Mouse (Mus musculus) embryonic facial prominence, embryonic 14.5 days (tissue): ENCODE measurements around the gene Dmpk. TPM values are rescaled to one million over a fixed set of nuclear protein-coding genes. Genes with fewer than 3 reads are reported as not detected.
A peak's percentile ranks its signal among the peaks of the same experiment; 100 is the strongest.

Experiments used
- ATAC-seq: fragments of 200-750 bp; cut with Nextera tagmentation; 2 replicates; pipeline ENCODE4 v1.8.0; 2017; ENCODE audit warnings: low read depth, moderate number of reproducible peaks, moderate TSS enrichment
- DNase-seq: peaks from one replicate; pipeline ENCODE4 v3.0.0-alpha.2; 2015; ENCODE audit warnings: low spot score
- H3K27ac ChIP-seq: fragments of 300-500 bp; sonication (generic); replicated peaks from 2 replicates; pipeline ENCODE4 v1.5.1; 2014; ENCODE audit warnings: low read depth, mild to moderate bottlenecking, low read length, moderate library complexity
- H3K27me3 ChIP-seq: fragments of 300-500 bp; sonication (generic); replicated peaks from 2 replicates; pipeline ENCODE4 v1.6.1; 2014; ENCODE audit warnings: low read length; ENCODE audit not compliant: control insufficient read depth, insufficient read depth
- H3K36me3 ChIP-seq: fragments of 300-500 bp; sonication (generic); 2 replicates; pipeline ENCODE4 v1.6.1; 2014; ENCODE audit warnings: low read length, mixed read lengths; ENCODE audit not compliant: control insufficient read depth, insufficient read depth
- H3K4me1 ChIP-seq: fragments of 300-500 bp; sonication (generic); 2 replicates; pipeline ENCODE4 v1.6.1; 2014; ENCODE audit warnings: antibody characterized with exemption, low read length; ENCODE audit not compliant: control insufficient read depth, insufficient read depth
- H3K4me2 ChIP-seq: fragments of 300-500 bp; sonication (generic); 2 replicates; pipeline ENCODE4 v1.6.1; 2014; ENCODE audit warnings: low read depth, mild to moderate bottlenecking, low read length, moderate library complexity, mixed read lengths
- H3K4me3 ChIP-seq: fragments of 300-500 bp; sonication (generic); 2 replicates; pipeline ENCODE4 v1.5.1; 2014; ENCODE audit warnings: low read depth, mild to moderate bottlenecking, low read length
- H3K9ac ChIP-seq: fragments of 300-500 bp; sonication (generic); 2 replicates; pipeline ENCODE4 v1.6.1; 2014; ENCODE audit warnings: low read depth, mild to moderate bottlenecking, low read length, moderate library complexity, mixed read lengths
- H3K9me3 ChIP-seq: fragments of 300-500 bp; sonication (generic); 2 replicates; pipeline ENCODE4 v1.6.1; 2016; ENCODE audit warnings: low read length; ENCODE audit not compliant: control insufficient read depth
- WGBS: fragments of 180-500 bp; shearing (Covaris S2); extraction: QIAGEN DNeasy Blood & Tissue Kit; methylation state at CpG from one replicate; pipeline ENCODE4 v1.1.7; 2014; 5-methylcytosine and 5-hydroxymethylcytosine counted together
- polyA plus RNA-seq: library from polyadenylated mRNA; unstranded; fragments of >200 nt; fragmentation: Nextera tagmentation; extraction: Ambion mirVana; gene quantifications from 2 replicates; pipeline ENCODE4 v1.2.1, GENCODE M21; 2014

Gene Dmpk
- polyA plus RNA-seq, 1 experiment from 2014 or later: 58.2 TPM

DNA sequence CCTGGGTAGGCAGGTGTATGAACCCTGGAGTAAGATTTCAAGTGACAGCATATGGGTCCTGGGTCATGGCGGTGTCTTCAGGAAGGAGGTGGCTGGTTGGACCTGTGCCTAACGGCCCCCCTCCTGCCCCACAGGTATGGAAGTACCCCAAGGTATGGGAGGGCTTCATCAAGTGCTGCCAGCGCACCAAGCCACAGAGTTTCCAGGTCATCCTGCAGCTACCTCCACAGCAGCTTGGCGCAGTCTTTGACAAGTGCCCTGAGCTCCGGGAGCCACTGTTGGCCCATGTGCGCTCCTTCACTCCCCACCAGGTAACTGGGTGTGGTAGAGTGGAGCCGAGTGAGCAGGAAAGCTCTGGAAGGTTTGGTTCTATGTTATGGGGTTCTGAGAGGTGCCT lies 30.5 kb upstream of the Dmpk start:
- no peak for DNase-seq
- 91% methylated on average over 7 of the region's 7 CpGs for WGBS
- H3K9me3 ChIP-seq: no peaks in the 10 kb centered on the region
- no peak overlapping the region for H3K27ac ChIP-seq
- H3K4me3 ChIP-seq: no peak overlapping the region
- no peak for ATAC-seq
- H3K27me3 ChIP-seq: no peaks in the 10 kb centered on the region
- no peak overlapping the region for H3K9ac ChIP-seq
- H3K4me2 ChIP-seq: no peak overlapping the region
- H3K36me3 ChIP-seq: peaks cover 59% of the 10 kb centered on the region
- no peaks in the 10 kb centered on the region for H3K4me1 ChIP-seq

DNA sequence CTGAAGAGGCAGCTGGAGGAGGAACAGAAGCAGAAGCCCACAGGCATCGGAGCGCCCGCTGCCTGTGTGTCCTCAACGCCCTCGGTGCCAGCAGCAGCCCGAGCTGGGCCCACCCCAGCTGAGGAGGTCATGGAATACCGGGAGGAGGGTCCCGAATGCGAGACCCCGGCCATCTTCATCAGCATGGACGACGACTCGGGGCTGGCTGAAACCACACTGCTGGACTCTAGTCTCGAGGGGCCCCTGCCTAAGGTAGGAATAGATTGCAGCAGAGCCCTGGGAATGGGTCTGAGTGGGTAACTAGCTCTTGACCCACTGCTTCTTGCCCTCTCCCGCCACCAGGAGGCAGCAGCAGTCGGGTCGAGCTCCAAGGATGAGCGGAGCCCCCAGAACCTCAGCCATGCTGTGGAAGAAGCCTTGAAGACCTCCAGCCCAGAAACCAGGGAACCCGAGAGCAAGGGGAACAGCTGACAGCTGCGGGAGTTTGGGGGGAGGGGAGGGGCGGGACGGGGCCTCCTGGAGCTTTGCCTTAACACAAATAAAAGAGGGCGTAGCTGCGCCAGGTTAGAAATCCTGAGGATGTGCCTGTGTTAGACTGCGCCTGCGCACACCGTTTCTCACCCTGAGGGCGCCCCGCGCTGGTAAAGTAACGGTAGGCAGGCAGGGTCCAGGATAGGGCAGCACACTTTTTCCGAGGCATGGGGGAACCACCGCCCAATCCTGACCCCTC lies 29.4 kb upstream of the Dmpk start, which contains the start of gene Rsph6a:
Gene Rsph6a, plus strand, starts transcription at position 644 of the 730 bp plus-strand sequence.
- Histone ChIP-seq H3K9ac (peak within 1 kb of the TSS; percentile 34; the same call in 1 of the 2 replicates), H3K27me3 (no peaks in the 10 kb centered on the region), H3K27ac (no peak within 1 kb of the TSS; the same call in 1 of the 2 replicates), H3K4me2 (peak within 1 kb of the TSS; percentile 40), H3K4me1 (no peaks in the 10 kb centered on the region), H3K9me3 (no peaks in the 10 kb centered on the region), H3K4me3 (no peak within 1 kb of the TSS), H3K36me3 (peaks cover 48% of the 10 kb centered on the region)
- DNase-seq (peak; percentile 70), ATAC-seq (peak; percentile 73)
- WGBS: 27% methylated on average over 24 of the region's 33 CpGs

DNA sequence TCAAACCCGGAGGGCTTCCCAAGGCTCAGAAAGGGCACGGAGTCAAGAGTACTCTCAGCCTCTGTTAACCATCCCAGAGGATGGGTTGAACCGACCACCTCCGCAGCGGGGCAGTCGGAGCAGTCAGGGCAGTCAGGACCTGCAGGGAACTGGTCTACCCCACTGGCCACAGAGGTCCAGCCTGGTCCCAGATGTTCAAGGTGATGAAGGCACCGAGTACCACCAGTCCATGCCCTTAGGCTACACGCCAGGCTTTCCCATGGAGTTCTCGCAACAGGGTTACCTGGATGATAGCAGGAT lies 28.9 kb upstream of the Dmpk start:
- Histone ChIP-seq H3K27me3 (no peaks in the 10 kb centered on the region), H3K9ac (0 out of 2 replicates have a peak overlapping the region, but pooled peaks have one; percentile 34), H3K4me2 (peak overlapping the region; percentile 40), H3K4me1 (no peaks in the 10 kb centered on the region), H3K36me3 (peaks cover 43% of the 10 kb centered on the region), H3K9me3 (no peaks in the 10 kb centered on the region), H3K4me3 (no peak overlapping the region), H3K27ac (no peak overlapping the region)
- WGBS: 73% methylated on average over 6 of the region's 9 CpGs
- DNase-seq (no peak), ATAC-seq (peak; percentile 15)

DNA sequence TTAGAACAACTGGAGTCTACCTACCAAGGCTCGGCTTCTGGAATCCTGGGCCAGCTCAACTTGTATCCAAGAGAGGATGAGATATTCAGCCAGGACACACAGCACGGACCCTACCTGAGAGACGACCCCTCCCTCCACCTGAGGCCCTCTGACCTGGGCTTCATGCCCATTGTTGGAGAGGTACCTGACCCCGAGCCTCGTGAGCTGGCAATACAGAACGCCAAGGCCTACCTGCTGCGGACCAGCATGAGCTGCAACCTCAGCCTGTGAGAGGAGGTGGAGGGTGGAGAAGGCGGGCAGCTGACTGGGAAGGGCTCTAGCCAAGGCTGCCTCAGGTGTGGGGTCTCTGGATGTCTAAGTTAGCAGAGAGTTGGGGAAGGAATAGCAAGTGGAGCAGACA lies 28.5 kb upstream of the Dmpk start:
- Histone ChIP-seq H3K27me3 (no peaks in the 10 kb centered on the region), H3K27ac (no peak overlapping the region), H3K4me3 (no peak overlapping the region), H3K36me3 (peaks cover 39% of the 10 kb centered on the region), H3K9me3 (no peaks in the 10 kb centered on the region), H3K4me1 (no peaks in the 10 kb centered on the region), H3K4me2 (no peak overlapping the region), H3K9ac (no peak overlapping the region)
- 96% methylated on average over 8 of the region's 8 CpGs for WGBS
- ATAC-seq (no peak), DNase-seq (no peak)

DNA sequence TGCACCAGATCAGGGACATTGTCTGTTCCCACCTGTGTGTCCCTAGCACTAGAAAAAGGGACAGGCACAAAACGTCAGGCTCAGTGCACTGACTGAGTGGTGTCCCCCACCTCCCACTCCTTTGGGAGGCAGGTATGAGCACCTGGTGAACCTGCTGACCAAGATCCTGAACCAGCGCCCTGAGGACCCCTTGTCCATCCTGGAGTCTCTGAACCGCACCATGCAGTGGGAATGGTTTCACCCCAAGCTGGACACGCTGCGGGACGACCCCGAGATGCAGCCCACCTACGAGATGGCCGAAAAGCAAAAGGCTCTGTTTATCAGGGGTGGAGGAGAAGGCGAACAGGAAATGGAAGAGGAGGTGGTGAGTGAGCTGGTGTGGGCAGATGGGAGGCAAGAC lies 26.2 kb upstream of the Dmpk start:
- no peak for DNase-seq
- ATAC-seq: no peak
- no peak overlapping the region for H3K9ac ChIP-seq
- H3K4me1 ChIP-seq: no peaks in the 10 kb centered on the region
- no peaks in the 10 kb centered on the region for H3K9me3 ChIP-seq
- H3K27me3 ChIP-seq: no peaks in the 10 kb centered on the region
- peaks cover 16% of the 10 kb centered on the region for H3K36me3 ChIP-seq
- no peak overlapping the region for H3K4me3 ChIP-seq
- H3K27ac ChIP-seq: no peak overlapping the region
- 87% methylated on average over 10 of the region's 10 CpGs for WGBS
- H3K4me2 ChIP-seq: no peak overlapping the region

DNA sequence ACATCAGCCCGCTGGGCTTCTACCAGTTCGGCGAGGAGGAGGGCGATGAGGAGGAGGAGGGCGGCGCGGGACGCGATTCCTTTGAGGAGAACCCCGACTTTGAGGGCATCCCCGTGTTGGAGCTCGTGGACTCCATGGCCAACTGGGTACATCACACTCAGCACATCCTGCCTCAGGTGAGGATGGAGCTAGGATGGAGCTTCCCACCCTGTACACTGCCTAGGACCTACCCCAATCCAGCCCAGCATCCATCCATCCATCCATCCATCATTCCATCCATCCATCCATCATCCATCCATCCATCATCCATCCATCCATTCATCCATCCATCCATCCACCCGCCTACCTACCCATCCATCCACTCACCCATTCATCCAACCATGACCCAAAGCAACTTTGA lies 17.8 kb upstream of the Dmpk start:
- no peak for ATAC-seq
- 53% methylated on average over 12 of the region's 13 CpGs for WGBS

DNA sequence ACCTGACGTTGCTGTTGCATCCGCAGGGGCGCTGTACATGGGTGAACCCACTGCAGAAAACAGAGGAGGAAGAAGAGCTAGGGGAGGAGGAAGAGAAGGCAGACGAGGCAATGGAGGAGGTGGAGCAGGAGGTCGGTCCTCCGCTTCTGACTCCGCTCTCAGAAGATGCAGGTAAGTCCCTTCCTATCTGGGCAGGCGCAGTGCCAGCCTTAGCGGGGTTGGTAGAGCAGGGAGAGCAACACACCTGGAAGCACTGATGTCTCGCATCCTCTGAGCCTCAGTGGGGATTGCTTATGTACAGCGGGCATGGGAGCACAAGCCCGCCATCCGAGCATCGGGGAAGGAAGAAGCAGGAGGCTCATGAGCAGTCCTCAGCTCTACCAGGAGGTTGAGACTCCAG lies 16.6 kb upstream of the Dmpk start:
- H3K27ac ChIP-seq: no peak overlapping the region
- no peak overlapping the region for H3K4me3 ChIP-seq
- no peak overlapping the region for H3K4me2 ChIP-seq
- 0 out of 2 replicates have a peak, but pooled peaks cover 4% of the 10 kb centered on the region for H3K9me3 ChIP-seq
- ATAC-seq (no peak), DNase-seq (no peak)
- no peaks in the 10 kb centered on the region for H3K36me3 ChIP-seq
- 49% methylated on average over 14 of the region's 14 CpGs for WGBS
- H3K27me3 ChIP-seq: peaks cover 29% of the 10 kb centered on the region
- no peaks in the 10 kb centered on the region for H3K4me1 ChIP-seq
- no peak overlapping the region for H3K9ac ChIP-seq

More for the DNA sequence above, 17.8 kb upstream of the Dmpk start:
- Histone ChIP-seq H3K4me2 (peak overlapping the region; percentile 29), H3K27me3 (peaks cover 29% of the 10 kb centered on the region), H3K4me3 (peak overlapping the region; percentile 19), H3K27ac (no peak overlapping the region), H3K4me1 (no peaks in the 10 kb centered on the region), H3K36me3 (no peaks in the 10 kb centered on the region), H3K9ac (no peak overlapping the region), H3K9me3 (0 out of 2 replicates have a peak, but pooled peaks cover 4% of the 10 kb centered on the region)
- DNase-seq: no peak

DNA sequence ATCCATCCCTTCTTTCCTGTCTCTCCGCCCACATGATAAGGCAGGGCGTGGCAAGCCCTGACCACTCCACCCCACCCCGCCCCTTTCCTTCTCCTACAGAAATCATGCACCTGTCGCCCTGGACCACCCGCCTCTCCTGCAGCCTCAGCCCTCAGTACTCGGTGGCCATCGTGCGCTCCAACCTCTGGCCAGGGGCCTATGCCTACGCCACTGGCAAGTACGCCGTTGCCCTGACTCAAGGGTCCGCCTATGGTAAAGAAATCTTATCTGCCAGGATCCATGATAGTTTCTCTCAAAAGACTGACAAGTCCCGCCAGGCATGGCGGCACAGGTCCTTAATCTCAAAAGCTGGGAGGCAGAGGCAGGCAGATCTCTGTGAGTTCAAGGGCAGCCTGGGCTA lies 15.7 kb upstream of the Dmpk start:
- Histone ChIP-seq H3K4me1 (no peaks in the 10 kb centered on the region), H3K27me3 (peaks cover 29% of the 10 kb centered on the region), H3K27ac (no peak overlapping the region), H3K4me3 (no peak overlapping the region), H3K9ac (no peak overlapping the region), H3K4me2 (no peak overlapping the region), H3K9me3 (0 out of 2 replicates have a peak, but pooled peaks cover 4% of the 10 kb centered on the region), H3K36me3 (no peaks in the 10 kb centered on the region)
- 71% methylated on average over 12 of the region's 14 CpGs for WGBS
- DNase-seq (no peak), ATAC-seq (no peak)

DNA sequence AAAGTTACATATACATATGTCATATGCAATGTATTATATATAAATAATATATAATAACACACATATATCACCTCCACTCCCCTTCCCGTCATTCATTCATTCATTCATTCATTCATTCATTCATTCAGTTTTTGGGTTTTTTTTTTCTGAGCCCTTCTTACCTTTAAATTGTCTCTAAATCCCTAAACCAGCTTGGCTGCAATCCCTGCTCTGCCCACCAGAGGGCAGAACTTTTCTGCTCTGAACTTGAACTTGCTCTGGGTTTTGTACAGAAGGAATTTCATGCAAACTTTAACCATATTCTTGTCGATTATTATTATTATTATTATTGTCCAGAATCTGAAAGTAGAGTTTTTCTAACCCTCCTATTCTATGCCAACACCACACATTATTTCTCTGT lies 14.9 kb upstream of the Dmpk start:
- DNase-seq (peak; percentile 63), ATAC-seq (no peak)
- H3K27me3 ChIP-seq: peaks cover 29% of the 10 kb centered on the region

More for the DNA sequence above, 14.9 kb upstream of the Dmpk start:
- Histone ChIP-seq H3K36me3 (no peaks in the 10 kb centered on the region), H3K4me2 (no peak overlapping the region), H3K4me3 (no peak overlapping the region), H3K4me1 (no peaks in the 10 kb centered on the region), H3K27ac (no peak overlapping the region), H3K9me3 (0 out of 2 replicates have a peak, but pooled peaks cover 4% of the 10 kb centered on the region), H3K9ac (no peak overlapping the region)
- 7% methylated on average over 2 of the region's 2 CpGs for WGBS
